Mouse (Mus musculus) mouse embryonic stem cell (cell line): ENCODE data around the gene Slc30a3.

Experiments
- in situ Hi-C, 2 experiments: fragments of 300-500 bp; cut with MboI; formaldehyde crosslinking; loops; 1 replicate in 1 of 2; 3 replicates in 1 of 2; pipeline ENCODE4 v1.14.3; 2019 to 2020; ENCODE audit warnings: low sequenced_read_pairs in 2 of 2, low pct_unique_long_range_greater_than_20kb in 1 of 2, mixed read lengths in 1 of 2; ENCODE audit not compliant: unreplicated experiment in 1 of 2

The Slc30a3 gene

DNA sequence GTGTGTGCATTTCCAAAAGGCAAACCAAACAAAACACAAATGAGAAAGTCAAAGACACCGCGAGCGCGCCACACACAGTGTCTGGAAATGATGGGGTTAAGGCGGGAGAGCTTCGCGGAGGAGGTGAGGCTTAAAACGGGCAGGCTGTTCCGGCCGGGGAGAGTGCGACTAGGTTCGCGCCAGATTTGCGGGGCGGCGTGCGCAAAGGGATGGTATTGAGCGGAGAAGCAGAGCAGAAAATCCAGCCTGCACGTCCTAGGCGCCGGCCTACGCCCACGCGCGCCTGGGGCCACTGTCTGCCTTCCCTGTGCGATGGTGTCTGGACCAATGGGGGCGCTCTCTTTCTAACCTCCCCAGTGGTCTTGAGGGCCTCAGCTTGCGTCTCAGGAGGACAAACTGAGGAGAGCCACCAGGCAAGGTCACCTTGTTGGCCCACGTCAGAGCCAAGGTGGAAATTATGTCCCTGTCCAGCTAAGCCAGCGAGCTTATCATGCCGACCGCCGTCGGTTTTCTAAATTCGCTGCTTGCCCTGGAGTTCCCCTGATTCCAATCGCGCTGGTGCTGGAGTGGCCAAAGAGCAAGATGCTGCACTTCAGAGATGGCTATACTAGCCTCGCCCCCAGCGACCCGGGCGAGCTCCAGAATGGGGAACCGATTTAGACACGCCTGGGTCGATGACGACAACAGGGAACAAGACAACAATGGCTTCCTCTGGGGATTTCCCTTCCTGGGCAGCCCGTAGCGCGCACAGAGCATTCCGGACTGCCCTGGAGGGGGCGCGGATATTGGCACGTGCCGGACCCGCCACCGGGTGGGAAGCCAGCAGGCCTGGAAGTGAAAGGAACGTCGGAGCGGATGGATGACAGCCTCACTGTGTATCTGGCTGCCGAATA lies 13.0 kb downstream of the Slc30a3 start:
- in situ Hi-C loops, result no loop called here

DNA sequence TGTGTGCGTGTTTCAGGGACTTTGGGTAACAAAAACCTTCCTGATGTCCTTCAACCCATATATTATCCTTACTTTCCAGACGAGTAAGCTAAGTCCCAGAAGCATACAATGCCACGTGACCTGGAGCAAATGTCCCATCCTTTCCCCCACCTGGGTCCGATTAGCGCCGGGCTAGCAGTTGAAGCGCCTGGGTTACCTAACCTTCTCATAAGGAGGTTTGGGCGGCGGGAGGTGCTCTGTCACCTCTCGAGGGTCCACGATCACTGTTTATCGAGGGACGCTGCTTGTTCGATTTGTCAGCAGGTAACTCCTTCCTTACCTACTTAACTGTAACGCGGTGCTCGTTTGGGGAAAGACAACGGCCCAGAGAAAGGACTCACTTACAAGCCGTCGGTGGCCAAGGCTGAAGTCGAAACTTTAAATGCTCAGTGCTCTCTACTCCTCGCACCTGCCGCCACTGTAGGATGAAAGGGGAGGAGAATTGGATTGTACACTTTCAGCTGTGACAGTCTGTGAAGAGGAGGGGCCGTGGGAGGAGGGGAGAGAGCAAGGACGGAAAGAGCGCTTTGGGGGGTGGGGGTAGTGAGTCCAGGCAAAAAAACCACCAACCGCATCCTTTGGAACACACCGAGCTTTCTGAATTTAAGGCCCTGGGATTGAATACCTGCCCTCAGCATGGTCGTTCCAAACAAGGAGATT lies 13.8 kb downstream of the Slc30a3 start:
- in situ Hi-C loops, result no loop called here

DNA sequence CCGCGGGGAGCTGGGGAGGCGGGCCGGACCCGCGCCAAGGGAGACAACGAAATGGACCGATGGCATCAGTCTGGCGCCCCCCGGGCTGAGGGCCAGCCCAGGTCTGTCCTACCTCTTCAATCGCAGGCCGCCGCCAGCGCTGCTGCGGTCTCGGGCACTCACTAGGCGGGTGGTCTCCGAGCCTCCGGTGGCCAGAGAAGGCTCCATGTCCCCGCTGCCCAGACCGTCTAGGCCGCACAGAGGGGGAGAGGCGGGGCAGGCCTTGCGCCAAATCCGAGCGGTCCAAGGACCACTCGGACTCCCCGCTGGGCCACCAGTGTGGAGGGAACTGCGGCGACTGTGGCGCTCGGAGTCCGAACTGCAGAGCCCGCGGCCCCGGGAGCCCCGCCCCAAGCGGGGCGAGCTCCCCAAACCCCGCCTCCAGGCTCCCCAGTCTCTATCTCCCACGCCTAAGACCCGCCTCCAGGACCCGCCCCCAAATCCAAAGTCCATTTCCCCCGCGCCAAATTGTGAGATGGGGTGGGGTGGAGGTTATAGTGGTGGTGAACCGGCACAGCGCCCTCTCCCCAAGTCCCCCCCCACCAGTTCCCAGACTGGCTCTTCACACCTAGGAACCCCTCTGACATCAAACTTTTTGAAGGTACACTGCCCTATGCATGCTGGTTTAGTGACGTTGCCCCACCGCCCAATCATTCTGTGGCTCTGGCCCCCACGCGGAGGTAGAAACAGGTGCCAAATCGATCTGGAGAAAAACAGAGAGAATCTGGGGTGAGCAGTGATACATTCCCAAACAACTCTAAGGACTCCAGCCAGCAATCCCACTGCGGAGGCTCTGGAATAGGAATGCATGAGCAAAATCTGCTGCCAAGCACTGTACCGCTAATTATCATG lies 14.6 kb downstream of the Slc30a3 start:
- in situ Hi-C loops, result no loop called here

DNA sequence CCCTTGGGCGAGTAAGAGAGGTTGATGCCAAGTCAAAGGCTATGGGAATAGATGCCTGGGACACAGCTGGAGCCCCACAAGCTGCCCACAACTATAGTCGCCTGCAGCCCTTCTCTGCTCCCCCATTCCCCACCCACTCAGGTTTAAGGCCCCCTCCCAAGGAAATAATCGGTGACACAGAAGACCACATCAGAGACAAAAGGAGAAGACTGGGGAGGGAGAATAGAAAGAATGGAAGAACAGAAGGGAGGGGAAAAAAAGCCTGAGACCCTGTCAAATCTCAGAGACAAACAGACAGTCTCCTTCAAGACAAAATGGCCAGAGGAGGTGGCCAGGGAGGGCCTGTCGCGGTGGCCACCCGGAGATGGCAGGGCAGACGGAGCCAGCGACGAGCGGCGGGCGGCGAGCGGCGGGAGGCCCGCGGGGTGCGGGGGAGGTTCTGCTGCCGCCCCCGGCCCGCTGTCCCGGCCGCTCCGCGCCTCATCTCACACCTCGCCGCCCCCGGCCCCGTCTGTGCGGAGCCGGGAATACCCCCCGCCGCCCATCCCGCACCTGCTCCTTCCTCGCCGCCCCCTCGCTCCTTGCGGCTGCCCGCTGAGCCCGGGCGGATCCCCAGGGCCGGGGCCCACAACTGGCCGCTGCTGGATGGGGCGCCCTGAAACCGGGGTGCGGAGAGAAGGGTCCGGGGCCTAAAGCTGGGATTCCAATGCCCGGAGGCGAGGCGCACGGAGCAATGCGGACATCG lies 15.6 kb downstream of the Slc30a3 start:
- in situ Hi-C loops, result no loop called here

DNA sequence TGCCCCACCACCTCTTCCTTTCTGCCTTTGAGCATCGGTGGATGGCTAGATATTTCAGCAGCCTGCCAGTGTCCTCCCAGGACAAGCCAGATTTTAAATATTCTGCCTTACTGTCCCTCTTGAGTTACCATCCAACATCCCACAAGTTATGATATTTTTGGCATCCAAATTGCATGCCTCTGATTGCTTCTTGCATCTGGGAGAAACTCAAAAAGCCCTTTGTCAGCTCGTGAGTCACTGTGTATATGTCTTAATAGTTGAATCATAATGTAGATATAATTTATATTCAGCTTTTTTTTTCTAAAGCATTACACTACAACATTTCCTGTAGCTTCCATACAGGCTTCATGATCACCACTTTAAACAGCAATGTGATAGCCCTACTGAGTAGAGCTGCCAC lies 20.9 kb downstream of the Slc30a3 start:
- in situ Hi-C loops, result no loop called here

DNA sequence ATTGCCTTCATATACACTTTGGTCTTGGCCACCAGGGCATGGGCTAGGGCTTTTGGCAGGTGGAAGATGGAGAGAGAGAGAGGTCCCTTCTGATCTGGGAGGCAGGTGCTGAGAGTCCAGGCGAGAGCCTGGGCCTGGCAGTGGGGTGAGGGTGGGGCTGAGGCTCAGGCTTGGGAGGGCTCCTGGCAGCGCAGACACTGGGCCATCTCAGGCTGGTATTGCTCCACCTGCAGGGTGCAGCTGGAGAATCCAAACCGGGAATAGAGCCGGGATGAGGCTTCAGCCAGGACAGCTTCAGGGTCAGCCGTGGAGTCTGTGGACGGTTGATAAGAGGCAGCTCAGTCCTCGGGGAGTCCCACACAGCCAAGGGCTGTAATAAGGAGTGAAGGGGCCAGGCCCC lies 21.4 kb downstream of the Slc30a3 start:
- in situ Hi-C loops, result no loop called here

DNA sequence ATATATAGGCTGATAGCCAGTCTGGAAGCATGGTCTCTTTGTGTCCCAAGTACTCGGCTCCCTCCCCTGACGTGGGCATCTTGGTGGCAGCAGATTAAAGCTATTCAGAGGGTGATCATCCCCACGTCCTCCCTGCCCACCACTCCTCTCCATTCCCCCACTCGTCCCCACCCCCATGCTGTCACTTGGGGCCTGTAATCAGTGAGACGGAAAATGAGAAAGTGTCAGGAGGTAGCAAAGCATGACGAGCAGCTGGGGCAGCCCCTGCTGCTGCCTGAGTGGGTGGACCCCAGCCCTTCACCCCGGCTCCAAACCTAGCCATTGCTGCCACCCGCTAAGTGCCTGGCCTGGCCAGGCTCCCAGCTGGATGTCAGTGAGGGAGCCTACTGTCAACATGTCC lies 24.1 kb downstream of the Slc30a3 start:
- in situ Hi-C loops, result no loop called here

DNA sequence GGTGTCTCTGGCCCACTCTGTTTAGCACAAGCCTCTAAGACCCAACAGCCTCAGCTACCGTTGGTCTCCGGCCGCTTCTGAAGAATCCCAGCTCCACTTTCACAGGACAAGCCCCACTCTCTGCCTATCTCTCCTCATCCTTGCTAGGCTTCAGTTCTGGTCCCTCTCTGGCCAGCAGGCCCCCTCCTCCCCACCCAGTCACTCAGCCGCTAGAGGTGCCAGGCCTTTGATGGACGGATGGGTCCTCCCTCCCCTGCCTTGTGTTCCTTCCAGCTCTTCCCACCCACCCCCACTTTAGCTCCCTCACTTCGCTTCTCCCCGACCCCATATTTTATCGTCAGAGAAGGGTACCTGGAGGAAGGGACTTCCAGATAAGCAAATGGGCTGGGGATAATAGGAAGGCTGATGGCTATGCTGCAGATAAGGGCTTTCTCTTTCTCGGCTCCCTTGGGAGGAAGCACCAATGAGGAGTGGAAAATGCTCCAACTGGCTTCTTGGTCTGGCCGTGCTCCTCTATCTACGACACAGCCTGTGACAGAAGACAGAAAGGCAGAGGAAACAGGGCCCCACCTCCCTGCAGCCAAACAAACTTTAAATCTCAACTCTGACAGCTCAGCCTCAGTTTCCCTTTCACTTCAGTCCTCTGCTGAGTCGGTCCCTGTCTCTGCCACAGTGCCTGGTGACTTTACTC lies 25.0 kb downstream of the Slc30a3 start:
- in situ Hi-C loops, result no loop called here

DNA sequence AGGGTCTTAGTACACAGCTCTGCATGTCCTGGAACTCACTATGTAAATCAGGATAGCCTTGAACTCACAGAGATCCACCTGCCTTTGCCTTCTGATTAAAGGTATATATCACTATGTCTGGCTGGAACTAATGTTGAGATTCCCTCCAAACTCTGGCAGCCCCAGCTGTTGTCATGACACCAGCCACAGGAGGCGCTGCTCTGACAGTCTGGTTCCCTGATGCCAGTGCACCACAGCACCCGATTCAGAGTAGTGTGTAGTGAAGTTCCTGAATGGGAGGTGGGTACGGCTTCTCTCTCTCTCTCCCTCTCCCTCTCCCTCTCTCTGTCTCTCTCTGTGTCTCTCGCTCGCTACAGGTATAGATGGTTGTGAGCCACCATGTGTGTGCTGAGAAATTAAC lies 25.7 kb downstream of the Slc30a3 start:
- in situ Hi-C loops, result no loop called here

DNA sequence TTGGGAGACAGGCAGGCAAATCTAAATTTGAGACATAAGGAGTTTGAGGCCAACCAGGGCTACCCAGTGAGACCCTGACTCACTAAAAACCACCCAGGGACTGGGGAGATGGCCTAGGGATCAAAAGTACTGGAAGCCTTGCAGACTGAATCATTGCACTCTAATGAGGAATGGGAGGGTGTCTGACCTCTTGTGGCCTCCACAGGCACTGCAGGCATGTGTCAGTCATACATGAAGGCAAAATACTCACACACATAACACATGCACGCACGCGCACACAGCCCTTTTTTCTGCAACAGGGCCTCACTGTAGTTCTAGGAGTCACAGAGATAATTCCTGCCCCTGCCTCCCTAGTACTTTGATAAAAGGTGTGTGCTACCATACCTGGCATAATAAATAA lies 26.7 kb downstream of the Slc30a3 start:
- in situ Hi-C loops, result no loop called here

DNA sequence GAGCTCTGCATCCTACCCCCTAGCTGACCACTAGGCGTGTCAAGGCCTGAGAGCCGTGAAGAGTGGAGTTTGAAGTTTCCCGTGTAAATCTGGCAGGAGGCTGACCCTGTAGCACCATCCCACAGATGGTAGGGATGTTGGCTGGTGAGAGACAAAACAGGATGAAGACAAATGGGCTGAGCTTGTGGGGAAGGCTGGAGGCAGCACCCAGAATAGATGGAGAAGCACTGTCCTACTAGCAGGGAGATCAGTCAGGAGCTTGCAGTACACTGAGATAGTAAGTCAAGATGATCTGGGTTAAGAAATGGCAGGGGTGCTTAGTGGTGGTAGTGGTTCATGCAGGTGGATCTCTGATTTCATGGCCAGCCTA lies 27.3 kb downstream of the Slc30a3 start:
- in situ Hi-C loops, result no loop called here

DNA sequence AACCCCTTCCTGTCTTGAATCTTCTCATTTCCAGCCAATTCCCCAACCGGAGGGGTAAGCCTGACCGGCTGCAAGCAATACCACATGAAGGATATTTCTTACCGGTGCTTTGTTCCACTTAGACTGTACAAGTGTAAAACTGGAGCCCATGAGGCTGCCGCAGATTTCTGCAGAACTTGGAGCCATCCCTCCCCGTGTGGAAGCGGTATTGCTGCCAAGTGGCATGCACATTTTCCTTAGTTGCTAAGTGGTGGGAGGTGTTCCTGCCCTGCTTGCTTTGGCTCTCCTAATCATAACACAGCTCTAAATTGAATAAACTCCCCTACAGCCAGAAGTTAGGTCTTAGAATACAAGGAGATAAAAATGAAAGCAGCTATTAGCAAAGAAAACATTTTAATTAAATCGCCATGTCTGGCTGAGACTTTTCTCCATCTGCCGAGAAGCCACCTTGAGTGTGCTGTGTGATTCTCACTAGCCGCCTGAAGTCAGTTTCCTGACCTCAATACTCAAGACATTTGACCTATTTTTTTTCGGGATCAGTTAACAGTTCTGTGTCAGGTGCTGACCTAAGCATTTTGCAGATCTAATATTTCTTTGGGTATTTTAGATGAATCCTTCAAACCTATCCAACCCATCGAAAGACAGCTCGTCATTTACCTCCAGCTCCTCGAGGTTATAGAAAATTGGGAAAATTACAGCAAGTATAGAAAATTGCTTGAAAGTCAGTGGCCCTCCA lies 27.8 kb downstream of the Slc30a3 start:
- in situ Hi-C loops, result no loop called here

DNA sequence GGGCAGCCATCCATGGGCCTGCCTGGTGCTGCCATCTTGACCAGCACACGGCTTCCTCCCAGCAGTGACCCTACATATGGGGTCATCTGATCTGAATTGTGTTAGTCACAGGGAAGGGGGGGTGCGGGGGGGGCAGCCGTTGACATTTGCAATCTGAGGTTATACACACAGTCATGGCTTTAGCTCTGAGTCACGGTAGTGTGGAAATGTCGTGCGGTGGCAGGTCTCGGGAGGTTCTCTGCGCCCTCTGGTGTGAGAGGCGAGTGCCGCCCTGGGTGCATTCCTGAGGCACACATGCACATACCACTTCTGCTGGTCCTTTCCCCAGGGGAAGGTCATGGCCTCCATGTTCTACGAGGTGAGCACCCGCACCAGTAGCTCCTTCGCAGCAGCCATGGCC lies 31.7 kb downstream of the Slc30a3 start:
- in situ Hi-C loops, result no loop called here

DNA sequence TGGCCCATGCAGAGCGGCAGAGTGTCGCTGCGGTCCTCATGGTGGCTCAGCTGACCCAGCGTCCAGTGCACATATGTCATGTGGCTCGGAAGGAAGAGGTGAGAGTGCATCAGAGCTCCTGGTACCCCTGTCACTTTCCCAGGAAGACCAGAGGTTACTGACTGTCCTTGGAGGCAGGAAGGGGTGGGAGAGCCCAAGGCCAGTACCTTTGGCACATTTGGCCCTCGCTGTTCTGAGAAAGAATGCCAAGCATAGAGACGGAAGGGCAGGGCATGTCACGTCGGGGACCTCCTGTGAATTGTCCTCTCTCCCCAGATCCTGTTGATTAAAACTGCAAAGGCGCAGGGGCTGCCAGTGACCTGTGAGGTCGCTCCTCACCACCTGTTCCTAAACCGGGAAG lies 34.9 kb downstream of the Slc30a3 start:
- in situ Hi-C loops, result no loop called here

DNA sequence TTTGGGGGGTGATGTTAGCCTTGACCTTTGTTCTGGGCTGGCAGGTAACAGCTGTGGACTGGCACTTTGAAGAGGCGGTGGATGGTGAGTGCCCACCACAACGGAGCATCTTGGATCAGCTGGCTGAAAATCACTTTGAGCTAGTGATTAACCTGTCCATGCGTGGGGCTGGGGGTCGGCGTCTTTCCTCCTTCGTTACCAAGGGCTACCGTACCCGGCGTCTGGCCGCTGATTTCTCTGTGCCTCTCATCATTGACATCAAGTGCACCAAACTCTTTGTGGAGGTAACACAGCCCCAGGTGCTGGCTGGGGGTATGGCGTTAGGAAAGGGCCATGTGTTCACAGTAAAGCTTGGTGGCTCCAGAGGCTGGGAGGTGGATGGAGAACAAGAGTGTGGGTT lies 36.2 kb downstream of the Slc30a3 start:
- in situ Hi-C loops, result no loop called here

DNA sequence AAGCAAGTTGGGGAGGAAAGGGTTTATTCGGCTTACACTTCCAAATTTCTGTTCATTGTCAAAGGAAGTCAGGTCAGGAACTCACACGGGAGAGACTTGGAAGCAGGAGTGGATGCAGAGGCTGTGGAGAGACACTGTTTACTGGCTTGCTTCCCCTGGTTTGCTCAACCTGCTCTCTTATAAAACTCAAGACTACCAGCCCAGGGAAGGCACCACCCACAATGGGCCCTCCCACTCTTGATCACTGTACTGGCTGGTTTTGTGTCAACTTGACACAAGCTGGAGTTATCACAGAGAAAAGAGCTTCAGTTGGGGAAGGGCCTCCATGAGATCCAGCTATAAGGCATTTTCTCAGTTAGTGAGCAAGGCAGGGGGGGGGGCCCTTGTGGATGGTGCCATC lies 37.0 kb downstream of the Slc30a3 start:
- in situ Hi-C loops, result no loop called here

DNA sequence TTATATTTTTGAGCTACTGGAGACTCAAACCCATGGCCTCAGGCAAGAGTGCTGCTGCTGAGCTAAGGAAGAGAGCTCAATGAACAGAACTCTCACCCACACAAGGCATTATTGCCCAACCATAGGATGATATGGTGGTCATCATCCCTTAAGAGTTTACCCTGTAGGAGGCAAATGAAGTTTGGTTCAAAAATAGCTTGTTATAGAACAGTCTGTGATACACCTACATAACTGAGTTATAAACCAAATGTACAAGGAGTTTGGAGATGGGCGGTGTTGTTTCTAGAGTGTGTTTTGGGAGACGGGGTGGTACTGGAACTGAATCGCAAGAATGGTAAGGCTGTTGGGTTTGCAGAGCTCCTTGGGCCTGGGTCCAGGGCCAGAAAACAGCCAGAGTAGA lies 38.2 kb downstream of the Slc30a3 start:
- in situ Hi-C loops, result no loop called here
